Mouse (Mus musculus) E14TG2a.4 (cell line): ENCODE results near the gene Rif1.

ENCODE experiments used
- H3K27me3 ChIP-seq: 2 replicates; pipeline ENCODE4 v1.6.1; 2014; ENCODE audit warnings: low read length, control low read depth; ENCODE audit not compliant: insufficient read depth
- H3K36me3 ChIP-seq: 2 replicates; pipeline ENCODE4 v1.6.1; 2014; ENCODE audit warnings: low read length, control low read depth; ENCODE audit not compliant: insufficient read depth
- H3K4me1 ChIP-seq: replicated peaks from 2 replicates; pipeline ENCODE4 v1.6.1; 2014; ENCODE audit warnings: low read depth, low read length, control low read depth
- H3K4me3 ChIP-seq: replicated peaks from 2 replicates; pipeline ENCODE4 v1.5.1; 2014; ENCODE audit warnings: mild to moderate bottlenecking, low read length
- H3K9me3 ChIP-seq: 2 replicates; pipeline ENCODE4 v1.6.1; 2014; ENCODE audit warnings: low read length, control low read depth
- CTCF ChIP-seq: conservative IDR thresholded peaks from 2 replicates; pipeline ENCODE4 v1.5.1; 2014; ENCODE audit warnings: low read length
- NANOG ChIP-seq: IDR thresholded peaks from 2 replicates; pipeline ENCODE4 v1.6.1; 2014; ENCODE audit warnings: borderline replicate concordance, low read length, mixed read lengths
- POU5F1 ChIP-seq: IDR thresholded peaks from 2 replicates; pipeline ENCODE4 v1.6.1; 2014; ENCODE audit warnings: low read length, borderline replicate concordance

Rif1 gene

DNA sequence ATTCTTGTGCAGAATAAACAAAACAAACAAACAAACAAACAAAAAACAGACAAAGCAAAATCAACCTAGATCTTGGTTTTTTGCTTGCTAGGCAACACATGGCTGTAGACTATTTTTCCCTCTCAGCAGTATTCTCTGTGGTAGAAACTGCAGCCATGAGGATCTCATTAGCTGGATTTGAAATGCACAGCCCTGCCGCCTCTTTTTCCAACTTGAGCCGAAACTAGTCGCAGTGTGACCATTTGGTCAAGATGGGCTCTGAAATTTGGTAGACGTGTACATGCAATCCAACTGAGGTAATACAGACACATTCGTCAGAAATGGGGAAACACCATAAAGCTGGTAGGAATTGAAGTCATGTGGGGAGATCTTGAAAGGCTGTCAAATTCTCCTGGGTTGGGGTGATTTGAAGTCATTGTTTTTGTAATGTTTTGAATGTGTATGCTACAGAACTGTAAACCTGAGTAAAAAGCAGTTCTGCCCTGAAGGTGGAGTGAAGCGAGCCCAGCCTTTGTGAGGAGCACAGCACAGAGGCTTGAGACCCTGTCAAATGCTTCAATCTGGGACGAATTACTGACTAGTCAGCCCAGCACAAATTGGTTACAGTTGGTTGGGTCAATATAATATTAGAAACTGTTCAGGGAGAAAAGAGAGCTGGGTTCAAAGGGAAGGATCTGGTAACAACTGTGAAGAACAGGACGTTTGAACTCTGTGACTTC lies 33.4 kb upstream of the Rif1 start:
- TF ChIP-seq CTCF = no peak
- TF ChIP-seq POU5F1 = no peak
- TF ChIP-seq NANOG = no peak
- peaks cover 45% of the 10 kb centered on the region for H3K4me1 ChIP-seq
- H3K27me3 ChIP-seq = peaks cover 17% of the 10 kb centered on the region
- no peaks in the 10 kb centered on the region for H3K36me3 ChIP-seq
- no peaks in the 10 kb centered on the region for H3K9me3 ChIP-seq
- no peak overlapping the region for H3K4me3 ChIP-seq

DNA sequence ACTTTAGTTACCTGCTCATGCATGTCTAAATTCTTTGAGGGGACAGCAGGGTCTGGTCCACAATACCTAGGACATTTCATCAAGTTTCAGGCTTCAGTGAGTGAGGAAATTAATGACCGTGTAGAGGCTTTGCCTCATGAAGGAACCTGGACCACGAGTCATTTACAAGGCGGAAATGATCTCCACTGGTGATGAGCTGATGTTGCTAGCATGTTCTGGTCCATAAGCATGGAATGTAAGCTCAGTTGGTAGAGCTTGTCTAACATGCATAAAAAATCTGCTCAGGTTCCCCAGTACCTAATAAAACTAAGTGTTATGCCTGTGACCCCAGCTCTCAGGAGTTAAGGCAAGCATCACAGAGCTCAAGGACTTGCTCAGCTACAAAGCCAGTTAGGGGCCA lies 30.5 kb upstream of the Rif1 start:
- no peak for TF ChIP-seq POU5F1
- TF ChIP-seq NANOG = no peak
- Histone ChIP-seq H3K36me3 (no peaks in the 10 kb centered on the region), H3K4me3 (no peak overlapping the region), H3K4me1 (peaks cover 22% of the 10 kb centered on the region), H3K27me3 (peaks cover 17% of the 10 kb centered on the region), H3K9me3 (no peaks in the 10 kb centered on the region)

DNA sequence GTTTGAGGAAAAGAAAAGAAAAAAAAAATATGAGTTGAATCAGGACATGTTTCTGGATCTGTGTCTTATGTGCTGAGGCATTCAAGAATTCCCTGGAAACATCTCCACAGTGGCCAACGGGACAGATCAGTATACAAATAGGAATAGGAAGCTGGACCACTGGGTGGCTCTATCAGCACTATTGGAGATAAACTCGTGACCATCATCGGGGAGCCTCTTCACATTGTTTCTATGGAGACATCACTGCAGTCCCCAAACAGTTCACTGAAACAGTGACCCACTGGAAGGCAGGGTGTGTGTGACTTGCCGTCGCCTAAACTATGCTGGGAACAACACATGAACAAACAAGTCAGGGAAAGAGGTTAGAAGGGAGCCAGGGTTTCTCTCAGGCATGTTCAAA lies 29.9 kb upstream of the Rif1 start:
- H3K4me3 ChIP-seq = no peak overlapping the region
- H3K9me3 ChIP-seq = no peaks in the 10 kb centered on the region
- H3K27me3 ChIP-seq = peaks cover 15% of the 10 kb centered on the region
- no peaks in the 10 kb centered on the region for H3K36me3 ChIP-seq
- TF ChIP-seq CTCF (no peak), POU5F1 (no peak), NANOG (no peak)
- peaks cover 17% of the 10 kb centered on the region for H3K4me1 ChIP-seq

DNA sequence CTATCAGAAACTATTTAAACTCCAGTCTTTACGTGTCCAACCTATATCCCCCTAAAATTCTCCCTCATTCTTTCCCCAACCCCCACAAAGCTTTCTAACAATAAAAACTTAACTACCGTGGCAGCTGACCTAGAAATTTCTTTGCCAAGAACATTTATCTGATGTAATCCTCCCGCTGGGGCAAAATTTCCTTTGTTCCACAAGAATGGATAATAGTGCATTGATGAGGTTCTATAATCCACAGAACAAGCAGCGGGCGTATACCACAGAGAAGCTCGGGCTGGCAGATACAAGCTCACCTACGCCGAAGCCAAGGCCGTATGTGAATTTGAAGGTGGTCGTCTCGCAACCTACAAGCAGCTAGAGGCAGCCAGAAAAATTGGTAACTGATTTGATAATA lies 29.1 kb upstream of the Rif1 start:
- TF ChIP-seq POU5F1 (no peak), CTCF (no peak), NANOG (no peak)
- H3K4me1 ChIP-seq = peaks cover 10% of the 10 kb centered on the region
- peaks cover 10% of the 10 kb centered on the region for H3K27me3 ChIP-seq
- H3K36me3 ChIP-seq = no peaks in the 10 kb centered on the region
- H3K9me3 ChIP-seq = no peaks in the 10 kb centered on the region
- H3K4me3 ChIP-seq = no peak overlapping the region

DNA sequence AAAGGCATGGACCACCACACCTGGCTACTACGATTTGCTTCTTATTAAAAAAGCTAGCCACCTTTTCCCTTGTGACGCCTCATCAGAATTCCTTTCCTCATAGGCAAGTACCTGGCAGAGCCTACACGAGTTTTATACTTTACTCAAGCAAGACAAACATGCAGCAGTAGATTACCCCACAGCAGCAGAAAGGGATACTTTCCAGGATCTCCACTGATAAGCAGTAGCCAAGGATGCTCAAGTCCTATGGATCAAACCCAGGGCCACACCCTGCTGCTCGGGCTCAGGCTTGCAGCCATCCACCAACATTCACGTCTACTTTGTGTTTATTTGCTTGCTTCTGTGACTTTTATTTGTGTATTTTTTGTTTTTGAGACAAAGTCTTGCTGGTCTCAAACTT lies 26.6 kb upstream of the Rif1 start:
- TF ChIP-seq CTCF (no peak), POU5F1 (no peak), NANOG (no peak)
- no peaks in the 10 kb centered on the region for H3K36me3 ChIP-seq
- H3K4me1 ChIP-seq = peaks cover 9% of the 10 kb centered on the region
- H3K27me3 ChIP-seq = no peaks in the 10 kb centered on the region
- H3K4me3 ChIP-seq = no peak overlapping the region
- H3K9me3 ChIP-seq = no peaks in the 10 kb centered on the region

DNA sequence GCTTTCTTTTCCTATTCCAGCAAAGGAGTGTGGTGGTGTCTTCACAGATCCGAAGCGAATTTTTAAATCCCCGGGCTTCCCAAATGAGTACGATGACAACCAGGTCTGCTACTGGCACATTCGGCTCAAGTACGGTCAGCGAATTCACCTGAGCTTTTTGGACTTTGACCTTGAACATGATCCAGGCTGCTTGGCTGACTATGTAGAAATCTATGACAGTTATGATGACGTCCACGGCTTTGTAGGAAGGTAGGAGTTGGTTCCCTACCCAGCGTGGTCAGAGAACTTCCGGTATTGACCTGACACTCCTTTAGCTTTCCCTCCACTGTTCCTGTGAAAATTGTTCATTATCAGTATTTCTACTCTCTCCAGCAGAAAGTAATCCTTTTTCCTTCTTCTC lies 21.8 kb upstream of the Rif1 start:
- TF ChIP-seq CTCF = no peak
- no peak for TF ChIP-seq POU5F1
- TF ChIP-seq NANOG = no peak
- Histone ChIP-seq H3K4me1 (peaks cover 17% of the 10 kb centered on the region), H3K4me3 (no peak overlapping the region), H3K9me3 (no peaks in the 10 kb centered on the region), H3K27me3 (no peaks in the 10 kb centered on the region), H3K36me3 (no peaks in the 10 kb centered on the region)

DNA sequence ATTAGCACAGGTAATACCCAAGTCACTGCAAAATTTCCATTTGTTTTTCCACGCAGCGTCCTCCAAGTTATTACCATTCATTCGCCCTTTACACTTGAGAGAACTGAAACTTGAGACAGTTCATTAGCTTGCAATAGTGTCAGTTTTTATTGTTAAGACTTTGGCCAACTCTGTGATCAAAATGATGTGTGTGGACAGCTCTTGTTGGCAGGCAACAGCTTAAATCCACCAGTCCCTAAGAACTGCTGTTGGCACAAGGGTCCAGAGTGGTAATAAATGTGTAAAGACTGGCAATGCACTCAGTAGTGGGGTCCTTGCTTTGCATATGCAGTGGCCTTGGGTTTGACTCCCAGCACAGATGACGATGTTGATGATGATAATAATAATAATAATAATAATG lies 20.3 kb upstream of the Rif1 start:
- Histone ChIP-seq H3K9me3 (no peaks in the 10 kb centered on the region), H3K4me1 (peaks cover 17% of the 10 kb centered on the region), H3K36me3 (no peaks in the 10 kb centered on the region), H3K27me3 (no peaks in the 10 kb centered on the region), H3K4me3 (no peak overlapping the region)
- no peak for TF ChIP-seq POU5F1
- no peak for TF ChIP-seq CTCF
- TF ChIP-seq NANOG = no peak

DNA sequence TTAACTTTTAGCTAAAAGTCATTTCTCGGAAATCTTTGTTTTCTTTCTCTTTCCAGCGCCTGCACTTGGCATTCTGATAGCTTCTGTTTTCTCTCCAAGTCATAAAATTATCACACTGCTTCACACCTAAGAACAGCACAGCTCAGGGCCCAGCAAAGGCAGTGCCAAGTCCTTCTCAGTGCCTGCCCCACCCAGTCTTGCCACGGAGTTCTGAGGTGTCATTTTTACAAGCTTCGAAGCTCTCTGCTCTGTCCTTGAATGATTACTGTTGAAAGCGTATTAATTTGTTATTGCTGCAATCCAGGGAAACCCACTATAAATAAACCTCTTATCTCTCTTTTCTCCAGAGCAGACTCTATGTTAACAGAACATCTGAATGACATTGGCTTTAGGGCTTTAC lies 19.1 kb upstream of the Rif1 start:
- TF ChIP-seq POU5F1 (no peak), NANOG (no peak), CTCF (no peak)
- no peaks in the 10 kb centered on the region for H3K36me3 ChIP-seq
- H3K4me1 ChIP-seq = peaks cover 17% of the 10 kb centered on the region
- no peak overlapping the region for H3K4me3 ChIP-seq
- H3K27me3 ChIP-seq = no peaks in the 10 kb centered on the region
- no peaks in the 10 kb centered on the region for H3K9me3 ChIP-seq

DNA sequence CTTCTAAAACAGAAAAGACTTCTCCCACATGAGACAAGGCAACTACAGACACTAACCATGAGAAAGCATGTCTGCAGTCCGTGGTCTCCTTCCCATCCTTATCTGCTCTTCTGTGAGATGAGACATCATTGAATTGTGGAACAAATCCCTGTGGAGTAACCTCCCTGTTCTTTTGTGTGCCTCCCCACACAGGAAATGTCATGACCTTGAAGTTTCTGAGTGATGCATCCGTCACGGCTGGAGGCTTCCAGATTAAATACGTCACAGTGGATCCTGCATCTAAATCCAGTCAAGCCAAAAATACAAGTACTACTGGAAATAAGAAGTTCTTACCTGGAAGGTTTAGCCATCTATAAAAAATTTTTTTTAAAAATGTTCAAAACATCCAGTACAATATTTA lies 17.0 kb upstream of the Rif1 start:
- H3K4me3 ChIP-seq = no peak overlapping the region
- no peaks in the 10 kb centered on the region for H3K36me3 ChIP-seq
- no peaks in the 10 kb centered on the region for H3K27me3 ChIP-seq
- no peaks in the 10 kb centered on the region for H3K9me3 ChIP-seq
- peaks cover 20% of the 10 kb centered on the region for H3K4me1 ChIP-seq
- TF ChIP-seq NANOG (peak; percentile 58; the same call in 1 of the 2 replicates), CTCF (no peak)
